Mouse (Mus musculus) macrophage (primary cell): ENCODE data around the gene Spsb2. TPM values are rescaled to one million over a fixed set of nuclear protein-coding genes. Genes with fewer than 3 reads are reported as not detected.
A peak's percentile ranks its signal among the peaks of the same experiment; 100 is the strongest.
"Not testable (repeated sequence)": the region's sequence is repeated elsewhere in the genome, so short reads cannot be mapped to it uniquely, and the experiment has no call there.

Experiments
- H3K27ac ChIP-seq: fragments of 350-480 bp; formaldehyde crosslinking; 2 replicates; pipeline ENCODE4 v1.9.0; 2021
- H3K36me3 ChIP-seq: fragments of 350-480 bp; formaldehyde crosslinking; 2 replicates; pipeline ENCODE4 v1.9.0; 2021; ENCODE audit errors: inconsistent target
- H3K4me3 ChIP-seq: fragments of 350-480 bp; formaldehyde crosslinking; 2 replicates; pipeline ENCODE4 v1.9.0; 2021; ENCODE audit errors: inconsistent target
- H3K79me2 ChIP-seq: fragments of 350-480 bp; formaldehyde crosslinking; 2 replicates; pipeline ENCODE4 v1.9.0; 2021; ENCODE audit errors: inconsistent target
- WGBS: methylation state at CpG from one replicate; pipeline ENCODE4 v1.1.7; 2026; ENCODE audit warnings: inconsistent platforms; ENCODE audit not compliant: missing documents; 5-methylcytosine and 5-hydroxymethylcytosine counted together
- polyA plus RNA-seq: library from polyadenylated mRNA; stranded (reverse); fragments of 250-400 nt; gene quantifications from 3 replicates; pipeline ENCODE4 v1.2.4, GENCODE M21; 2018; ENCODE audit warnings: inconsistent platforms

The Spsb2 gene
- polyA plus RNA-seq, 1 experiment from 2014 or later = 24.2 TPM

- no peaks in the 10 kb centered on the region for H3K79me2 ChIP-seq
- 40% methylated on average over 8 of the region's 8 CpGs for WGBS
- H3K27ac ChIP-seq = no peak overlapping the region
- H3K4me3 ChIP-seq = no peak overlapping the region
- no peaks in the 10 kb centered on the region for H3K36me3 ChIP-seq
Observed at GRCm38 (mm10) chr6:124786756-124787420, 21.6 kb upstream of the Spsb2 start.

- no peak overlapping the region for H3K27ac ChIP-seq
- no peak overlapping the region for H3K4me3 ChIP-seq
- WGBS = 86% methylated on average over 10 of the region's 10 CpGs
- no peaks in the 10 kb centered on the region for H3K79me2 ChIP-seq
- no peaks in the 10 kb centered on the region for H3K36me3 ChIP-seq
Observed at GRCm38 (mm10) chr6:124787722-124788121, 20.7 kb upstream of the Spsb2 start.

DNA sequence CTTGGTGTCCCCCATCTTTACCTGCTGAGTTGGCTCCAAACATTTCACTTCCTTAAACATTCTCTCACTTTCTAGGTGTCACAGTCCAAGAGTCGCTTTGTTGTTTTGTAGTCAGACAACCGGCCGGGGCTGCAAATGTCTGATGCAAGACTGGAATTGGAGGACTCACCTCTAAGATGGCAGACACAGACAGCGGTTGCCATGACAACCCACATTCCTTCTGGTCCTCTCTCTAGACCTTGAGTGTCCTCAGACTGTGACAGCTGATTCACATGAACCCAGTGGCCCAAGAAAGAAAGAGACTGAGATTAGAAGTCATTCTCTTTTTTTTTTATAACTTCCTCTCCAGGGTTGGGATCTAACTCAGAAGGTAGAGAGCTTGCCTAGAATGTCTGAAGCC, 18.9 kb upstream of the Spsb2 start:
- H3K36me3 ChIP-seq = no peaks in the 10 kb centered on the region
- H3K4me3 ChIP-seq = no peak overlapping the region
- WGBS = 95% methylated on average over 4 of the region's 4 CpGs
- no peaks in the 10 kb centered on the region for H3K79me2 ChIP-seq
- no peak overlapping the region for H3K27ac ChIP-seq

DNA sequence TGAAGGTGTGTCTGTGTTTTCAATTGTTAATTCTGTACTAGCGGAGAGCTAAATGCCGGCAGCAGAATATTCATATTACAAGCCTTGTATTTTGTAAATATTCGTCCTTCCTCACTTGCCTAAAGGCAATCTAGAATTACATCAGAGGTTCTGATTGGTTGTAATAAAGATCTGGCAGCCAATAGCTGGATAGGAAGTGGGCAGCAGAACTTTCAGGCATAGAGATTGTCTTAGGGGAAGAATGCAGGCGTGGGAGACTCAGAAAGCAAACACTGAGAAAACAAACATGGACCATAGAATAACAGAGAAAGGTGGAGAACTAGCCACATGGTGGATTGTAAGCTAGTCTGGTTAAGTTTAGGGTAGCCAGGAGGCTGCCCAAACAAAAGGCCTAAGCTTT, 18.3 kb upstream of the Spsb2 start:
- H3K79me2 ChIP-seq = no peaks in the 10 kb centered on the region
- WGBS = 83% methylated on average over 4 of the region's 4 CpGs
- no peak overlapping the region for H3K4me3 ChIP-seq
- no peak overlapping the region for H3K27ac ChIP-seq
- H3K36me3 ChIP-seq = no peaks in the 10 kb centered on the region

DNA sequence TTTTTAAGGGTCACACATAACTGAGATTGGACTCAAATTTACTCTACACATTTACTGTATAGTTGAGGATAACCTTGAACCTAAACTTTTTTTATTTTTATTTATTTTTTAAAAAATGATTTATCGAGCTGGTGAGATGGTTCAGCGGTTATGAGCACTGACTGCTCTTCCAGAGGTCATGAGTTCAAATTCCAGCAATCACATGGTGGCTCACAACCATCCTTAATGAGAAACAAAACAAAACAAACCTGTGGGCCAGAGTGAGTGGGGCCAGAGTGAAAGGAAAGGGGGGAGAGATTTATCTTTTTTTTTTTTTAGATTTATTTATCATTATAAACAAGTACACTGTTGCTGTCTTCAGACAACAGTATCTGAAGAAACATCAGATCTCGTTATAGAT, 16.6 kb upstream of the Spsb2 start:
- Histone ChIP-seq H3K79me2 (no peaks in the 10 kb centered on the region), H3K36me3 (no peaks in the 10 kb centered on the region), H3K4me3 (no peak overlapping the region), H3K27ac (no peak overlapping the region)
- 95% methylated on average over 3 of the region's 3 CpGs for WGBS

DNA sequence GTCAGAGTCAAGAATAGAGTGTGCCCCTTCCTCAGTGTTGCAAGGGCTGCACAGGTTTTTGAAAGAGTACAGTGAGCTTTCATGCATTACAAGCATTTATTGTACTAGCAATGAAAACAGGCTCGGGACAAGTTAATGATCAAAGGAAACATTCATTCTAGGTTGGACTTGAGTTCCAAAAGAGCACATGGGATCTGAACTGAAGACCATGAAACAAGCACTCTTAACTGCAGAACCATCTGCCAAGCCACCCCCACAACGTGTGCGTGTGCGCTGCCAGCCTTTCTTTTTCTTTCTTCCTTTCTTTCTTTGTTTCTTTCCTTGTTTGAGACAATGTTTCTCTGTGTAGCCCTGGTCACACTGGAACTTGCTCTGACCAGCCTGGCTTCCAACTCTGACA, 12.7 kb upstream of the Spsb2 start:
- Histone ChIP-seq H3K27ac (no peak overlapping the region), H3K36me3 (no peaks in the 10 kb centered on the region), H3K79me2 (no peaks in the 10 kb centered on the region), H3K4me3 (no peak overlapping the region)
- 94% methylated on average over 4 of the region's 4 CpGs for WGBS

DNA sequence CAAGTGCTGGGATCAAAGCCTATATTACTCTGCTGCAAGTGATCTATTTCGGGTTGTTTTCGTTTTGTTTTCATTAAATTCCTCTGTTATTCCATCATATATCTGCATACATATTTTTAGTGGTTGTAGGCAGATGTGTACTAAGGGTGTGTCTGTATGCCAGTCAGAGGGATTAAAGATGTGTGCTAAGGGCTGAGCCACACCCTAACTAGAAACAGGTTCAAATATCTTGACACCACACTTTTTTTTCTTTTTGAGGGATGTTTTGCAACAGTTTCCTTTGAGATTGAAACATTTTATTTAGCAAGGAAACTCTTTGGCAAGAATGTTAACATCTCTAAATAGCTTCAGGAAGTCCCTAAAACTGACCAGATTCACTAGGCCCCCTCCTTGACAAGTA, 12.3 kb upstream of the Spsb2 start:
- WGBS = 90% methylated on average over 2 of the region's 2 CpGs
- no peaks in the 10 kb centered on the region for H3K79me2 ChIP-seq
- no peak overlapping the region for H3K4me3 ChIP-seq
- no peak overlapping the region for H3K27ac ChIP-seq
- H3K36me3 ChIP-seq = no peaks in the 10 kb centered on the region

DNA sequence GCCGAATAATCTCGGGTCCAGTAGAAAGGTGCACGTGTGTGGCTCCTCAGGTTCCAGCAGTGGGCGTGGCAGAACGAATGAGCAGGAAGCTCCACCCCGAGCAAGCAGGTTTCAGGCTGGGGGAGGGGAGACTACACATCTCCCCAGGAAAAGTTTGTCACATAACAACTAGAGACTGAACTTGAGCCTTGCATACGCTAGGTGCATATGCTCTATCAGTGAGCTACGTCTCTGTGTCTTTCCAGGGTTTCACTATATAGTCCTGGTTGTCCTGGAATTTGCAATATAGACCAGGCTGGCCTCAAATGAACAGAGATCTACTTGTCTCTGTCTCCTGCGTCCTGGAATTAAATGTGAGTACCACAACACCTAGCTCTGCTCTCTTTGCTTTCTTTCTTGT, 6.1 kb upstream of the Spsb2 start:
- not testable (repeated sequence) for H3K27ac ChIP-seq, H3K79me2 ChIP-seq, H3K4me3 ChIP-seq, H3K36me3 ChIP-seq
- WGBS = 58% methylated on average over 4 of the region's 9 CpGs

- WGBS = 97% methylated on average over 3 of the region's 3 CpGs
- Histone ChIP-seq H3K27ac (no peak overlapping the region), H3K36me3 (no peaks in the 10 kb centered on the region), H3K4me3 (no peak overlapping the region), H3K79me2 (peaks cover 4% of the 10 kb centered on the region; the same call in 1 of the 2 replicates)
Observed at GRCm38 (mm10) chr6:124803061-124803460, 5.4 kb upstream of the Spsb2 start.

GRCm38 (mm10) chr6:124803691-124804090, 4.8 kb upstream of the Spsb2 start:
- not testable (repeated sequence) for H3K79me2 ChIP-seq, H3K36me3 ChIP-seq, H3K27ac ChIP-seq, H3K4me3 ChIP-seq
- WGBS = 96% methylated on average over 4 of the region's 4 CpGs

- WGBS = 90% methylated on average over 3 of the region's 3 CpGs
- Histone ChIP-seq H3K27ac (peak overlapping the region; percentile 95), H3K36me3 (no peaks in the 10 kb centered on the region), H3K79me2 (peaks cover 9% of the 10 kb centered on the region; the same call in 1 of the 2 replicates), H3K4me3 (peak overlapping the region; percentile 44)
Observed at GRCm38 (mm10) chr6:124804341-124804740, 4.1 kb upstream of the Spsb2 start.

DNA sequence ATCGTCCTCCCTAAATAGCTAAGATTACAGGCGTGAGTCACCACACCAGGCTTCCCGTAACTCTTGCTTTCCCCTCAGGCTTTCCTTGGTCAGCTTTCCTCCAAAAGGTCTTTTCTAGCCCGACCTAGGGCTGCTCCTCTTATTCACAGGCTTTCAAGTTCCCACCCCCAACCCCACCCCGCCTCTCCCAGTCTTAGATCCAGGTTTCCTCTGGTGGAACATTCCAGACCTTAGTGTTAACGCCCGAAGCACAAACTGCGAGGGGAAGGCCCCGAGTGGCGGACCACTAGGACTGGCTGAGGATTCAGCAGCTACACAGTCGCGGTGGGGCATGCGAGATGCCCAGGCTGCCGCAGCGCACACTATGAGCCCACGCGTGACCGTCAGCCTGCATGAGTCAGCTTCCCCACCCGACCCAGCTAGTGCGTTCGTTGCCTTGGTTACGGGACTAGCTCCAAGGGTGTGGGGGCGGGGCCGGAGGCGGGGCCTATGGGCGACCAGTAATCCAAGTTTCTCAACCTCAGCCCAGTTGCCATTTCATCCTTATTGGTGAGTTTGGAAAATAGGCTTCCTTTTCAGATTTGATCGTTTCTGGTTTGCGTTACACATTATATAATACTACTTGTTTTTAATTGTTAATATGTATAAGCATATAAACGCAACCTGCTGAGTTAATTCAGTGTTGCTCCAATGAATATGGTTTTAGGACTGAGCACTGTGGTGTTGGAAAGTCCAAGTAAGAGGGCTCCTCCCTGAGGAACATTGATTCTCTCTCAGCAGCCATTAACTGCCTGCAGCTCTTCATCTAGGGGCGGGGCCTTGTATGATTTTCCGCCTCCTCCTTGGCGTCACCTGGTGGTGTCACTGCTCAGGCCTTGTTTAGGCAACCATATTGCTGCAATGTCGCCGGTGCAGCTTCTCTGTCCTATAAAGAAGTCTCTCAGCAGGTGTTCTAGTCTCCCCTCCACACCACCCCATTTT, 2.8 kb upstream of the Spsb2 start:
- Histone ChIP-seq H3K79me2 (peaks cover 22% of the 10 kb centered on the region), H3K36me3 (no peaks in the 10 kb centered on the region; the same call in 1 of the 2 replicates), H3K27ac (peak overlapping the region; percentile 95), H3K4me3 (peak overlapping the region; percentile 44)
- WGBS = under 1% methylated on average over 33 of the region's 34 CpGs

DNA sequence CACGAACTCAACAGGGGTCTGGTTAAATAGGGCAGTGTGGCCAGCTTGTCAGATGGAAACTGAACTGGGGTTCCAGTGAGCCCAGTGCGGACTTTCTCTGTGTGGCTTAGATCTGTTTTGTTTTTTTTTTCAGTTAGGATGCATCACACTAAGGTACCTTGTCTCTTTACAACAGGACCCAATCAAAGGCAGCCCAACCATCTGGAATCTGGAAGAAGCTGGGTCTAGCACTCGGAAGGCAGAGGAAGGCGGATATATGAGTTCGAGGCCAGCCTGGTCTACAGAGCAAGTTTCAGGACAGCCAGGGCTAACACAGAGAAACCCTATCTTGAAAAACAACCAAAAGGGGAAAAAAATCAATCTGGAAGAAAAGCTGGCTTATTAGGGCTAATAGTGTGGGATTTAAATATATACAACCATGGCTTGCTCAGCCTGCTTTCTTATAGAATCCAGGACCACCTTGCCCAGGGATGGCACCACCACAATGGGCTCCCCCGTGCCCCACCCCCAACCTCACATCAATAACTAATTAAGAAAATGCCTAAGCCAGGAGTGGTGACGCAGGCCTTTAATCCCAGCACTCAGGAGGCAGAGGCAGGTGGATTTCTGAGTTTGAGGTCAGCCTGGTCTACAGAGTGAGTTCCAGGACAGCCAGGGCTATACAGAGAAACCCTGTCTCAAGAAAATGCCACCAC, 1.9 kb upstream of the Spsb2 start:
- WGBS = 83% methylated on average over 7 of the region's 7 CpGs
- H3K4me3 ChIP-seq = no peak overlapping the region; the same call in 1 of the 2 replicates
- H3K79me2 ChIP-seq = peaks cover 30% of the 10 kb centered on the region
- H3K27ac ChIP-seq = peak overlapping the region; percentile 95
- peaks cover 4% of the 10 kb centered on the region; the same call in 1 of the 2 replicates for H3K36me3 ChIP-seq

- H3K36me3 ChIP-seq = peaks cover 12% of the 10 kb centered on the region; the same call in 1 of the 2 replicates
- H3K79me2 ChIP-seq = peaks cover 37% of the 10 kb centered on the region
- peak overlapping the region; percentile 95 for H3K27ac ChIP-seq
- WGBS = 92% methylated on average over 4 of the region's 4 CpGs
- no peak overlapping the region for H3K4me3 ChIP-seq
Observed at GRCm38 (mm10) chr6:124807366-124807765, 1.1 kb upstream of the Spsb2 start.
